Mouse (Mus musculus): ENCODE data around the gene Cux2. TPM values are rescaled to one million over a fixed set of nuclear protein-coding genes. Genes with fewer than 3 reads are reported as not detected.

The Cux2 gene
- polyA plus RNA-seq, 1 experiment from 2014 or later: 9.9 TPM

DNA sequence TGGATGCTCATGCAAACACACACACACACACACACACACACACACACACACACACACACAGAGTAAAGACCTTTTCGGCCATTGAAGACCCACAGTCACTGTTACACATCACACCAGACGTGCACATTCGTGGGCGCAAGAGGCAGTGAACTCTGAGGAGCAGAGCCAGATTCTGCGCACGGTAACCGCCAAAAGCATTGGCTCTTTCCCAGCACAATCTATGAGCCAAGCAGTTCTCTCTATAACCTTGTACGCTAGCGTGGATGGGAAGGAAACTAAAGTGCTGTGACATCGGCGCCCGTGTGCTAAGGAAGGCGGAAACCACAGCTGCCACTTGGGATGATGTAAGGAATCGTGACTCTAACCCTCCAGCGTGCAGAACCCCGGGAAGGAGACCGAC lies 171.2 kb downstream of the Cux2 start:
- Histone ChIP-seq H3K27ac (no peak overlapping the region), H3K4me2 (no peak overlapping the region), H3K4me3 (replicated peaks) (no peak overlapping the region), H3K9ac (no peak overlapping the region), H3K9me3 (replicated peaks) (no peaks in the 10 kb centered on the region), H3K4me1 (peaks cover 3% of the 10 kb centered on the region; the same call in 1 of the 2 replicates), H3K36me3 (peaks cover 14% of the 10 kb centered on the region; the same call in 1 of the 2 replicates), H3K27me3 (no peaks in the 10 kb centered on the region)
- 86% methylated on average over 17 of the region's 17 CpGs for WGBS
- no peak for ATAC-seq (replicated peaks; ENCODE audit: low FRiP score)

DNA sequence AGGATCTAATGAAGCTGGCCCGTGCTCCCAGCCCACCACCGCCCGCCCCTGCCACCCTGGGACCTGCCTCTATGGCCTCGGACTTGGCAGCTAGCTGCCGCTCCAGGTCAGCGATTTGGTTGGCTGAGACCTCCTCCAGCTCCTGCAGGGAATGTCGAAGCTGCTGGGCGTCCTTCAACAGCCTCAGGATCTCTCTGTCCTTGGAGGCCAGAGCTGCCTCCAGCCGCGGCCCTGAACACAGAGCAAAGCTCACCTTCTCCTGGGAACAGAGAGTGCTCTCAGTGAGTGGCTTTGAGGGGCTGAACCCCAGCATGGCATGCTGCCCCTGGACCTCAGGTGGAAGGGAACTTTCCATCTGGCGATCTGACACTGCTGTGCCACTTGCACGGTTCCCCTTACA lies 173.0 kb downstream of the Cux2 start:
- Histone ChIP-seq H3K4me3 (replicated peaks) (no peak overlapping the region), H3K4me1 (no peaks in the 10 kb centered on the region), H3K27ac (no peak overlapping the region), H3K36me3 (peaks cover 14% of the 10 kb centered on the region; the same call in 1 of the 2 replicates), H3K9ac (no peak overlapping the region), H3K27me3 (no peaks in the 10 kb centered on the region), H3K9me3 (replicated peaks) (no peaks in the 10 kb centered on the region), H3K4me2 (no peak overlapping the region)
- 86% methylated on average over 12 of the region's 12 CpGs for WGBS
- no peak for ATAC-seq (replicated peaks; ENCODE audit: low FRiP score)

DNA sequence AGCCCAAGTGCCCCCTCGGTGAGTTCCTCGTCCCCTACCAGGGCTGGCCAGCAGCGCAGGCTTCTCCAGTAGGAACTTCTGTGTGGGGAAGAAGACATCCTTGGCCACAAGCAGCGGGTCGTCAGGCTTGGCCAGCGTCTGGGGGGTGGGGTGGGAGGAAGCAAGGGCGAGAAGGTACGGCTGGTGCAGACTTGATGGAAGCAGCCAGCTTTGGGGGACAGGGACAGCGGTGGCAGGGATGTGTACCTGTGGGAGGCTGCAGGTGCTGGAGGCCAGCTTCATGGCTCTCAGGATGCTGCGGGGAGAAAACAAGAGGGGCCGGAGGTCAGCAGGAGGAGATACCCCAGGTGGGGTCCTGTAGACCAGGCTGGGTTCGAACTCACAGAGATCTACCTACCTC lies 174.9 kb downstream of the Cux2 start:
- H3K4me1 ChIP-seq: no peaks in the 10 kb centered on the region
- peaks cover 14% of the 10 kb centered on the region; the same call in 1 of the 2 replicates for H3K36me3 ChIP-seq
- H3K9me3 ChIP-seq (replicated peaks): no peaks in the 10 kb centered on the region
- H3K9ac ChIP-seq: no peak overlapping the region
- no peaks in the 10 kb centered on the region for H3K27me3 ChIP-seq
- H3K4me2 ChIP-seq: no peak overlapping the region
- 88% methylated on average over 12 of the region's 12 CpGs for WGBS
- no peak for ATAC-seq (replicated peaks; ENCODE audit: low FRiP score)
- no peak overlapping the region for H3K27ac ChIP-seq
- no peak overlapping the region for H3K4me3 ChIP-seq (replicated peaks)

DNA sequence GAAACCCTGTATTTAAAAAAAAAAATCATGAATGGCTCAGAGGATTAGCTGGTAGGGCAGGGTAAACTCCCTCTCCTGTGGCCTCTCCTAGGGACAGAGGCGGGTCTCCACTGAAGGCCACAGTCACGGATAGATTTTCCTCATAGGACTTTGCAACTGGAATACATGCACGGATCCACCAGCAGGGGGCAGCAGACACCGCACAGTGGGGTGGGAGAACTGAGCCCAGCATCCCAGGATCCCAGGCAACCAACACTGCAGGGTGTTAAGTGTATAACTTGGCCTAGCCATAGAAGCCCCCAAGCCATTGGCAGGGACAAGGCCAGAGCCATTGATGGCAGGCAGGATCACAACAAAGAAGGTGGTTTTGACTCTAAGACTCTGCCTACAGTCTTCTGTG lies 177.7 kb downstream of the Cux2 start:
- H3K27me3 ChIP-seq: no peaks in the 10 kb centered on the region
- peaks cover 19% of the 10 kb centered on the region for H3K36me3 ChIP-seq
- H3K4me3 ChIP-seq (replicated peaks): no peak overlapping the region
- no peak for ATAC-seq (replicated peaks; ENCODE audit: low FRiP score)
- no peak overlapping the region for H3K9ac ChIP-seq
- no peak overlapping the region for H3K4me2 ChIP-seq
- no peaks in the 10 kb centered on the region for H3K9me3 ChIP-seq (replicated peaks)
- H3K4me1 ChIP-seq: no peaks in the 10 kb centered on the region
- 8% methylated on average over 4 of the region's 4 CpGs for WGBS
- no peak overlapping the region for H3K27ac ChIP-seq

DNA sequence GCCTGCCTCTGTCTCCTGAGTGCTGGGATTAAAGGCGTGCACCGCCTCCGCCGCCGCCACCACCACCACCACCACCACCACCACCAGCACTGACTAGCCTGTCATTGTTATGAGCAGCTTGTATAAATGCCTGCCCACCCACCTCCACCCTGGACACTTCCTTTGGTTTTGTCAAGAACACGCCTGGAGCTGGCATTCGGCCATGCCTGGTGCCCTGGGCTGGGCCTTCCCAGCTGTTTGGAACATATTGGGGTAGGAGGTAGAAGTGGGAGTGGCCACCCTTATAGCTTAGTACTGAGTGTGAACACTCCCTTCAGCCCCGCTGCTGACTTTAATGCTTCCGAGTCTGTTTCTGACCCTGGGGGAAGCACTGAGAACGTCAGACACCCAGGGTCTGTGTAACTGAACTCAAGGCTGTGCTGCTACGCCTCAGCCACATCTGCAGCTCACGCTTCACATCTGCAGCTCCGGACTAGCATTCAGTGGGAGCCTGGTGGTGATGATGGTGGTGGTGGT lies 178.3 kb downstream of the Cux2 start:
- H3K4me3 ChIP-seq (replicated peaks): no peak overlapping the region
- no peak overlapping the region for H3K27ac ChIP-seq
- WGBS: 85% methylated on average over 13 of the region's 13 CpGs
- no peaks in the 10 kb centered on the region for H3K4me1 ChIP-seq
- no peak overlapping the region for H3K4me2 ChIP-seq
- H3K27me3 ChIP-seq: no peaks in the 10 kb centered on the region
- no peak for ATAC-seq (replicated peaks; ENCODE audit: low FRiP score)
- peaks cover 17% of the 10 kb centered on the region for H3K36me3 ChIP-seq
- no peak overlapping the region for H3K9ac ChIP-seq
- no peaks in the 10 kb centered on the region for H3K9me3 ChIP-seq (replicated peaks)

DNA sequence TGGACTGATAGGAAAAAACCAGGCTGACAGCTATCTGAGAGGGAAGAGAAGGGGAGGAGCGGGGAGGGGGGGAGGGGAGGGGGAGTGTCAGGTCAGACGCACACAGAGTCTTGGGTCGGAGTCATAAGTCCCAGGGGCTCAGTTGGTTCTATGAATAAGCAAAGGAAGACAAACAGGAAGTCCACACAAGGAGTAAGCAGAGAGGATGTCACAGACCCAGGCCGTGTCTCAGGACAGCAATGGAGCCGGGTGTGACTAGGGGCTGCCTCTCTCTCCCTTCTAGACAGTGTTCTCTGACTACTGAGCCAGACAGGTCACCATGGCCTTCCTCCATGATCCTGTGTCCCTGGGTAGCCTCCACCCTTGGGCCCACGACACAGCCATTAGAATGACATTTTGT lies 179.1 kb downstream of the Cux2 start:
- Histone ChIP-seq H3K27ac (no peak overlapping the region), H3K4me2 (no peak overlapping the region), H3K36me3 (peaks cover 15% of the 10 kb centered on the region), H3K9me3 (replicated peaks) (no peaks in the 10 kb centered on the region), H3K4me1 (no peaks in the 10 kb centered on the region), H3K9ac (no peak overlapping the region), H3K27me3 (no peaks in the 10 kb centered on the region), H3K4me3 (replicated peaks) (no peak overlapping the region)
- WGBS: 62% methylated on average over 6 of the region's 6 CpGs
- no peak for ATAC-seq (replicated peaks; ENCODE audit: low FRiP score)

DNA sequence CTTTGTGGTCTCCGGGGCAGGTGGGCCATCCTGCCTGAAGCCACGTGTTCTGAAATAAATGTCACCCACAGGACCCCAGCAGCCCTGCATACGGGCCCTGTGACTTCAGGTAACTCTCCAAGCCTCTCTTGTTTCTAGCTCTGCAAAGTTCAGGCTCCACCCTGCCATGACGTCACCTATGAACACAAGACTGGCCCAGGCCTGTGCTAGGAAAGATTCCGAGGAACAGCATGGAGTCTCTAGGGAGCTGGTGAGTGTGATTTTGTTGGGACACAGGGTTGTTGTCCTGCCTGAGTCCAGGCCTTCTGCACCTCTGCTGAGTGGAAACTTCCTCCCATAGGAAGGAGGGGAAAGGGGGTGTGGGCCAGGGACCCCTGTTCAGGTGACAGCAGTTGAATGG lies 181.9 kb downstream of the Cux2 start:
- Histone ChIP-seq H3K36me3 (peaks cover 10% of the 10 kb centered on the region), H3K9ac (no peak overlapping the region), H3K4me2 (no peak overlapping the region), H3K4me1 (peaks cover 7% of the 10 kb centered on the region), H3K27ac (no peak overlapping the region), H3K27me3 (no peaks in the 10 kb centered on the region), H3K4me3 (replicated peaks) (no peak overlapping the region), H3K9me3 (replicated peaks) (no peaks in the 10 kb centered on the region)
- WGBS: 48% methylated on average over 5 of the region's 5 CpGs
- no peak for ATAC-seq (replicated peaks; ENCODE audit: low FRiP score)

DNA sequence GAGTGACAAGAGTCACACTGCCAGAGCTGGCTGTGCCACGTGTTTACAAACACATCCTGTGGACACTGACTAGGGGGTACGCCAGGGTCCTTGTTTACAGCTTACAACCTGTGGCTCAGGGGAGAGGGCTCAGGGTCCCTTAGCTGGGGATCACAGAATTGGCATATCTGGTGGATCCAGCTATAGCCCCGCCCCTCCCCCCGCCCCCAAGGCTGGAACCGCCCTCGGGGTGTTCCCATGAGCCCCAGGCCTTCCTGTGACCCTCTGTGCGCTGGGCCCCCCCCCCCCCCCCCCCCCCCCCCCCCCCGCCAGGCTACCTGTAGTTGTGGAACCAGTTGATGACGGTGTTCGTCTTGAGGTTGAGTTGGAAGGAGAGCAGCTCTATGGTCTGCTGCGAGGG lies 185.6 kb downstream of the Cux2 start:
- Histone ChIP-seq H3K27me3 (no peaks in the 10 kb centered on the region), H3K9me3 (replicated peaks) (peaks cover 7% of the 10 kb centered on the region; the same call in 1 of the 2 replicates), H3K4me3 (replicated peaks) (0 out of 2 replicates have a peak overlapping the region, but pooled peaks have one; percentile 17), H3K9ac (no peak overlapping the region), H3K4me2 (peak overlapping the region; percentile 49), H3K27ac (no peak overlapping the region), H3K36me3 (peaks cover 23% of the 10 kb centered on the region), H3K4me1 (peaks cover 7% of the 10 kb centered on the region)
- 0 out of 2 replicates have a peak, but pooled peaks have one; percentile 37 for ATAC-seq (replicated peaks; ENCODE audit: low FRiP score)
- 15% methylated on average over 8 of the region's 11 CpGs for WGBS

DNA sequence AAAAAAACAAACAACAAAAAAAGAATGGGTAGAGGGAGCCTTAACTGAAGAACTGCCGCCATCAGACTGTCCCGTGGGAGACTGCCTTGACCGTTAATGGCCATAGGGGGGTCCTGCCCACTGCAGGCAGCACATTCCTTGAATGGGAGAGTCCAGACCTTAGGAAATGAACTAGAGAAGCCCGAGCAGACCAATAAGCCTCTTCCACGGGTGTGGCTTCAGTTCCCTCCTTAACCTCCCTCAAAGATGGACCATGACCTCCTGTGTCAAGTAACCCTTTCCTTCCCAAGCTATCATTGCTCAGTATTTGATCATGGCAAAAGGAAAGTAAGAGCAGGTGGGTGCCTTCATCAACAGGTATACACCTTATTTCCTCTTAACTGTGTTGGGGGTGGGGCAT lies 187.9 kb downstream of the Cux2 start:
- H3K9ac ChIP-seq: no peak overlapping the region
- no peak overlapping the region for H3K4me3 ChIP-seq (replicated peaks)
- H3K27me3 ChIP-seq: no peaks in the 10 kb centered on the region
- no peak overlapping the region for H3K27ac ChIP-seq
- peaks cover 7% of the 10 kb centered on the region for H3K4me1 ChIP-seq
- 29% methylated on average over 5 of the region's 5 CpGs for WGBS
- H3K4me2 ChIP-seq: no peak overlapping the region
- H3K9me3 ChIP-seq (replicated peaks): peaks cover 7% of the 10 kb centered on the region; the same call in 1 of the 2 replicates
- ATAC-seq (replicated peaks; ENCODE audit: low FRiP score): no peak
- H3K36me3 ChIP-seq: peaks cover 23% of the 10 kb centered on the region

DNA sequence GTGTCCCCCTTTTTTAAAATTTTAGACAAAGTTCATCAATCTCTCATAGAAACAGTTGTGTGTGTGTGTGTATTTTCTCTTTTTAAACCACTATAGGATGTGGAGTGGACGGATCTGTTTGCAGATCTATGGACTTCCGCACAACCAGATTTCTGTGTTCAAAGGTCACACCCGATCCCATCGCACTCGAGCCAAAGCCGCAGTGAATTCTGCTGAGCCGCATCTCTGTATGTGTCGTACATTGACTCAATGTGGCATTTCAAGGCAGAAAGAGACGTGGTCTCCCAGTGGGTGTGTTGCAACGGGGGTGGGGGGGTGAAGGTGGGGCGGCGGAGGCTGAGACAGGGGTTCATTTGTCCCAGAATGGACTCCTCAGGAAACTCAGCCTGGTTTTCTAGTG lies 191.5 kb downstream of the Cux2 start:
- Histone ChIP-seq H3K27me3 (no peaks in the 10 kb centered on the region), H3K4me1 (0 out of 2 replicates have a peak, but pooled peaks cover under 1% of the 10 kb centered on the region), H3K9me3 (replicated peaks) (peaks cover 7% of the 10 kb centered on the region; the same call in 1 of the 2 replicates), H3K27ac (no peak overlapping the region), H3K4me2 (no peak overlapping the region), H3K36me3 (peaks cover 38% of the 10 kb centered on the region), H3K4me3 (replicated peaks) (no peak overlapping the region), H3K9ac (no peak overlapping the region)
- ATAC-seq (replicated peaks; ENCODE audit: low FRiP score): no peak
- 88% methylated on average over 12 of the region's 12 CpGs for WGBS

DNA sequence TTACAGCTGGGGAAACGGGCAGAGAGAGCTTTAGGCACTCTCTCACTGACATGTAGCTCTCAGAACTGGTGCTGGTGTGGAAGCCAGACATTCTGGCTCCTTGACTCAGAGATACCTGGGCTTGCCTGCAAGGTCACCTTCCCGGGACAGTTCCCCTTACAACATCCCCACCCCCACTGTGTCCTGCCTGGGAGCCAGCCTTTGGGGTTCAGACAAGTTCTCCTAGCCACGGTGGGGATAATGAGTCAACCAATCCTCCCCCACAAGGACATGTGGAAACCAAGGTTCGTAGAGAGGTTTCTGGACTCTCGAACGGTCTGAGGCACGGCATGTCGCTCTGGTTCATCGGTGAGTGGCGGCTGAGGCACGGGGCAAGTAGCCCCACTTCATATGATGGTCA lies 193.2 kb downstream of the Cux2 start:
- WGBS: 69% methylated on average over 11 of the region's 11 CpGs
- Histone ChIP-seq H3K4me1 (0 out of 2 replicates have a peak, but pooled peaks cover 2% of the 10 kb centered on the region), H3K27ac (no peak overlapping the region), H3K9me3 (replicated peaks) (peaks cover 7% of the 10 kb centered on the region; the same call in 1 of the 2 replicates), H3K36me3 (peaks cover 54% of the 10 kb centered on the region), H3K4me3 (replicated peaks) (no peak overlapping the region), H3K9ac (no peak overlapping the region), H3K27me3 (no peaks in the 10 kb centered on the region), H3K4me2 (no peak overlapping the region)
- no peak for ATAC-seq (replicated peaks; ENCODE audit: low FRiP score)

DNA sequence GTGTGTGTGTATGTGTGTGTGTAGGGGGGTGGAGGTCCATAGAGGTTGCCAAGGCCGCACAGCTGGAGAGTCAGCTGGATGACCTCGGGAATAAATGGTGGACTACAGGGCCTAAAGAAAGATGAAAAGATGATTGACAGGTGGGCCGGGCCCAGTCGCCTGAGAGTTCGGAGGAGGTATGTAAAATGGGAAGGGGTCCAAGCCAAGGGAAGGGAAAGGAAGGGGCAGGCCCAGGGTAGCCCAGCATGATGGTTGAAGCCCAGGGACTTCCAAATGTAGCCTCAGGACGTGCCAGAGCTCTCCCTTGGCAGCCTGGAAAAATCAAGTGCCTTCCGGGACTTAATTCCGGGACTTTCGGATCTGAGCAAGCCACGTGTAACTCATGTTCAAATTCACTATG lies 195.1 kb downstream of the Cux2 start:
- Histone ChIP-seq H3K27ac (no peak overlapping the region), H3K9ac (no peak overlapping the region), H3K4me2 (no peak overlapping the region), H3K4me1 (peaks cover 16% of the 10 kb centered on the region), H3K36me3 (peaks cover 44% of the 10 kb centered on the region), H3K27me3 (no peaks in the 10 kb centered on the region), H3K9me3 (replicated peaks) (no peaks in the 10 kb centered on the region), H3K4me3 (replicated peaks) (no peak overlapping the region)
- no peak for ATAC-seq (replicated peaks; ENCODE audit: low FRiP score)
- 74% methylated on average over 10 of the region's 10 CpGs for WGBS

Data from kidney, embryonic 15.5 days (tissue).